Mouse (Mus musculus): ENCODE results near the gene Rdm1. TPM values are rescaled to one million over a fixed set of nuclear protein-coding genes. Genes with fewer than 3 reads are reported as not detected.
"Not testable (repeated sequence)": the region's sequence is repeated elsewhere in the genome, so short reads cannot be mapped to it uniquely, and the experiment has no call there.

Gene Rdm1
- polyA plus RNA-seq, 1 experiment from 2014 or later, result 46.4 TPM

DNA sequence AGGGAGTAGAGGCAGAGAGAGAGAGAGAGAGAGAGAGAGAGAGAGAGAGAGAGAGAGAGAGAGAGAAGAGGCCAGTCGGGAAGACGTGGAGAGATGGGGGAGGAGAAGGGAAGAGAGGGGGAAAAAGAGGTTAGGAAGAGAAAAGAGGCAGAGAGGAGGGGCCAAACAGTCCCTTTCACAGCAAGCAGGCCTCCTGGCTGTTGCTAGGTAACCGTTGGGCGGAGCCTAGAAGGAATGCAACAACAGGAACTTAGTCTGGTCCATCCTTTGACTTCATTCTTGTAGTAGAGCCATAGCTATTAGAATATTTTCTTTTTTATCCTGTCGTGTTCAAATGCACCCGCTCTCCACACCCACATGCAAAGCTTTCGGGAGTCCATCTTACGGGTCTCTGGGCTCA, 9.1 kb upstream of the Rdm1 start:
- H3K27ac ChIP-seq, result no peak overlapping the region
- peaks cover 13% of the 10 kb centered on the region for H3K4me1 ChIP-seq (replicated peaks)
- ATAC-seq (replicated peaks; ENCODE audit: insufficient number of reproducible peaks, insufficient read depth, low FRiP score, low read depth), result no peak
- peak overlapping the region; percentile 32; the same call in 1 of the 2 replicates for H3K4me2 ChIP-seq
- H3K9me3 ChIP-seq (replicated peaks), result no peaks in the 10 kb centered on the region
- no peak overlapping the region for H3K9ac ChIP-seq
- no peaks in the 10 kb centered on the region for H3K27me3 ChIP-seq
- H3K36me3 ChIP-seq, result no peaks in the 10 kb centered on the region
- no peak overlapping the region for H3K4me3 ChIP-seq
- WGBS, result 17% methylated on average over 6 of the region's 8 CpGs

DNA sequence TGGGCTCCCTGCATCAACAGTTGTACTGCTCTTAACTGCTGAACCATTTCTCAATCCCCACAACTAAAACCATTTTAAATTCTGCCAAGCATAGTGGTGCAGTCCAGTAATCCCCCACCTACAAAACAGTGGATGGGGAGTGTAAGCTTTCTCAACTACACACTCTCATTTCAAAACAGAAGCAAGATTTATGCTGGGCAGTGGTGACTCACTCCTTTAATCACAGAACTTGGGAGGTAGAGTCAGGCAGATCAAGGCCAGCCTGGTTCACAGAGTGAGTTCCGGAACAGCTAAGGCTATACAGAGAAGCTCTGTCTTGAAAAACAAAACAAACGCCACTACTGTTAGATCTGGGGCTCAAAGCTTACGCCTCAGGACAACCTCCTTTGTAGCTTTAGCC, 8.4 kb upstream of the Rdm1 start:
- Histone ChIP-seq H3K27me3 (no peaks in the 10 kb centered on the region), H3K4me2 (no peak overlapping the region), H3K9ac (no peak overlapping the region), H3K4me1 (replicated peaks) (peaks cover 13% of the 10 kb centered on the region), H3K9me3 (replicated peaks) (no peaks in the 10 kb centered on the region), H3K4me3 (no peak overlapping the region), H3K36me3 (no peaks in the 10 kb centered on the region), H3K27ac (no peak overlapping the region)
- no peak for ATAC-seq (replicated peaks; ENCODE audit: insufficient number of reproducible peaks, insufficient read depth, low FRiP score, low read depth)
- 75% methylated on average over 3 of the region's 3 CpGs for WGBS

DNA sequence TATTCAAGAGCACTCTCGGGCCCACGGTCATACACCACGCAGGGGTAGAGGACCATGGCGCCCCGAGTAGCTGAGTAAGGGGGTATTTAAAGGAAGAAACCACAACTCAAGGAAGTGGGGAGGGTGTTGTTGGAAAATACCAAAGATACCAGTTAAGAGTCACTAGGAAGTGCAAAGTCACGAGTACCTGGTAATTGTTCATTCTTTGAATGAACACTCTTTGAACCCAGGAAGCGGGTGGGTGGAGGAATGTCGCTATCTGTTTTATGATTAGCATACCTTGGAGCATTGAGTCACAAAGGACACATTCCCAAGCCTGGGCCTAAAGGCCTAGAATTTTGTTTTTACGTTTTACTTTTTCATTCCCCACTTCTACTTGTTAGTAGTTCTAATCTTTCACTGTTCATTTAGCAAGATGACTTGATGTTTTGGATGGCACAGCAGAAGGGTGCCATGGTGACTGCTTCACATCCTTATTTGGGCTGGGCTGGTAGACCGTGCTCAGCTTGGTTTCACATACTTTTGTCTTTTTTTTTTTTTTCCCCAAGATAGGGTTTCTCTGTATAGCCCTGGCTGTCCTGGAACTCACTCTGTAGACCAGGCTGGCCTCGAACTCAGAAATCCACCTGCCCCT, 6.9 kb upstream of the Rdm1 start:
- H3K9me3 ChIP-seq (replicated peaks); H3K9ac ChIP-seq; H3K4me3 ChIP-seq; H3K36me3 ChIP-seq; H3K27me3 ChIP-seq; H3K27ac ChIP-seq; H3K4me2 ChIP-seq; ATAC-seq (replicated peaks; ENCODE audit: insufficient number of reproducible peaks, insufficient read depth, low FRiP score, low read depth): not testable (repeated sequence)
- peaks cover 13% of the 10 kb centered on the region for H3K4me1 ChIP-seq (replicated peaks)
- 78% methylated on average over 11 of the region's 11 CpGs for WGBS

DNA sequence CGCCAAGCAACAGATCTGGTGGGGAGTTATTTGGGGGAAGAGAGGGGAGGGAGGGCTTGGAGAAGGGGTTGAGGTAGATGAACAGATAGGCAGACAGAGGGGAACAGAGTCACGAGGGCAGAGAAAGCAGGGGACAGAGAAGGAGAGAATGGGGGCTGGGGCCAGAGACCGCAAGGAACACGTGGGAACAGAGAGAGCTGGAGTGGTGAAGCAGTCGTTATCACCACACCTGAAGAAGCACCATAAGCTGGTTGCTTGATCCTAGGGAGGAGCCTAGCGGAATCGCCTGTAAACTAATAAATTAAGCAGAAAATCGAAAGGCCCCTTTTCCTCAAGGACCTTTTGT, 373 bp upstream of the Rdm1 start:
- ATAC-seq (replicated peaks; ENCODE audit: insufficient number of reproducible peaks, insufficient read depth, low FRiP score, low read depth), result no peak
- Histone ChIP-seq H3K27me3 (no peaks in the 10 kb centered on the region), H3K4me1 (replicated peaks) (peaks cover 9% of the 10 kb centered on the region), H3K4me3 (peak overlapping the region; percentile 69), H3K36me3 (no peaks in the 10 kb centered on the region; the same call in 1 of the 2 replicates), H3K9ac (peak overlapping the region; percentile 69), H3K27ac (peak overlapping the region; percentile 99), H3K9me3 (replicated peaks) (no peaks in the 10 kb centered on the region), H3K4me2 (peak overlapping the region; percentile 89)
- WGBS, result 3% methylated on average over 8 of the region's 8 CpGs

DNA sequence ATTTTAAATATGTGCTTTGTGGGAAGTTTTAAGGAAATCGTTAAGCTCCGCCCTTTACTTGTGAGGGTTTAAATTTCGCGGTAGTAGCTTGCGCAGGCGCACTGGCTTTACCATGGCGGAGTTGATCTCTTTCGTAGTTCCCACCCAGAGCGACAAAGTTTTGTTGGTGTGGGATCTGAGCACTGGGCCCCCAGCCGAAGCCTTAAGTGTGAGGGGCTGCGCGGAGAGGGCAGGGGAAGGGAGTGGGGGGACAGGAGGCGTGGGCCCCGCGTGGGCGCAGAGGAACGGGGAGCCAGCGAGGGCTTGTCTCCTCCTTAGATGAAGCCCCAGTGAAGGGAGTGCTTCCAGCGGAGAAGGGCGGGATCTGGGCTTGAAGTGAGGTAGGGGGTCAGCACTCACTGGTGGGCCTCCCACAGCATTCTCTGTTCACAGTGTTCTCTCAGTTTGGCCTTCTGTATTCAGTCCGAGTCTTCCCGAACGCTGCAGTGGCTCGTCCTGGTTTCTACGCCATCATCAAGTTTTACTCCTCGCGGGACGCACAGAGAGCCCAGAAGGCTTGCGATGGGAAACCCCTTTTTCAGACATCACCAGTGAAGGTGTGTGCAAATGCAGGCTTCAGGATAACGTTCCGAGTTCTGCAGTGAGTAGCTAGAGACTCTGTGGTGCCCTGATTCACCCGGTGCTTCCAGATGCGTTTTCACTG, 1.0 kb downstream of the Rdm1 start:
- Histone ChIP-seq H3K9me3 (replicated peaks) (no peaks in the 10 kb centered on the region), H3K4me1 (replicated peaks) (peaks cover 9% of the 10 kb centered on the region), H3K4me2 (peak overlapping the region; percentile 89), H3K4me3 (peak overlapping the region; percentile 69), H3K9ac (peak overlapping the region; percentile 81), H3K27me3 (no peaks in the 10 kb centered on the region), H3K36me3 (no peaks in the 10 kb centered on the region; the same call in 1 of the 2 replicates), H3K27ac (peak overlapping the region; percentile 99)
- 0% methylated on average over 33 of the region's 33 CpGs for WGBS
- peak; percentile 9 for ATAC-seq (replicated peaks; ENCODE audit: insufficient number of reproducible peaks, insufficient read depth, low FRiP score, low read depth)

DNA sequence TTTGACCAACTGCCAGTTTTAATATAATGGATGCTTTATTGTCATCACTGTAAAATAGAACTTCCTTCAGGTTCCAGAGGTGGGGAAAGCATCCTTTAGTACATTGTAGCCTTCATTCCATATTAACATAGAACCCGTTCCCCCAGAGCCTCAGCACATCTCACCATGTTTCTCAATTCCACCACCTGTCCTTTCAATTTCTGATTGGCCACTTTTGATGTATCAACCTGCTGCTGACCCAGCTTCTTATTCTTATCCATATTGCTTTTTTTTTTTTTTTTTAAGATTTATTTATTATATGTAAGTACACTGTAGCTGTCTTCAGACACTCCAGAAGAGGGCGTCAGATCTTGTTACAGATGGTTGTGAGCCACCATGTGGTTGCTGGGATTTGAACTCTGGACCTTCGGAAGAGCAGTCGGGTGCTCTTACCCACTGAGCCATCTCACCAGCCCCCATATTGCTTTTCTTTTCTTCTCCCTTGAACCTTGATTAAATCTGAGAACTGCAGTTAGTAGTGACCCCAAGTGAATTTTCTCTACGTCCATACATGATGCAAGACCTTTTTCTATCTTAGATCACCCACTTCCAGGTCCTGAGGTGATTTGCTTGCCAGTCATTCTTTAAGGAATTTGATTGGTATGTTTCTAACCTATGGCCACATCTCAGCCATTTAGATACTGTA, 1.9 kb downstream of the Rdm1 start:
- ATAC-seq (replicated peaks; ENCODE audit: insufficient number of reproducible peaks, insufficient read depth, low FRiP score, low read depth); H3K4me1 ChIP-seq (replicated peaks); H3K27ac ChIP-seq; H3K9ac ChIP-seq; H3K36me3 ChIP-seq; H3K27me3 ChIP-seq; H3K9me3 ChIP-seq (replicated peaks): not testable (repeated sequence)
- WGBS, result 64% methylated on average over 5 of the region's 5 CpGs
- Histone ChIP-seq H3K4me2 (peak overlapping the region; percentile 89), H3K4me3 (peak overlapping the region; percentile 69)

DNA sequence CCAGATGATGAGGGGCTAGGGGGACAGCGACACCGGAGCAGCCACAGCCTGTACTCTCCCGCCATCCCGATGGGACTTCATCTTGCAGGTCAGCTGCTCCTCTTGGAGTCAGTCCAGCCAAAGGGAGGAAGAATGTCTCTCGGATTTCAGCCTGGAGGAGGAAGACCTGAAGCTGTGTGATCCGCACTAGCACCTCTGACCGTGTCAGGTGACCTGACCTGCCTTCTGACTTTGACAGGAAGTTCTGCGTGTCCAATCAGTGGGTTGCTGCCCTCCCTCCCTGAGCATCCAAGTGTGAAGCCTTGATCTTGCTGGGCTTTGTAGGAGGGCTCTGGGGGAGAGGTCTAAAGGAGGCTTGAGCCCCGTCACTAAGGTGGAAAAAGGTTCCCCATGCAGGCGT, 8.7 kb downstream of the Rdm1 start:
- 76% methylated on average over 10 of the region's 10 CpGs for WGBS
- H3K36me3 ChIP-seq, result peaks cover 18% of the 10 kb centered on the region; the same call in 1 of the 2 replicates
- H3K27me3 ChIP-seq, result no peaks in the 10 kb centered on the region
- no peak overlapping the region for H3K9ac ChIP-seq
- H3K27ac ChIP-seq, result no peak overlapping the region
- no peaks in the 10 kb centered on the region for H3K4me1 ChIP-seq (replicated peaks)
- no peak overlapping the region for H3K4me3 ChIP-seq
- no peak overlapping the region for H3K4me2 ChIP-seq
- H3K9me3 ChIP-seq (replicated peaks), result no peaks in the 10 kb centered on the region
- no peak for ATAC-seq (replicated peaks; ENCODE audit: insufficient number of reproducible peaks, insufficient read depth, low FRiP score, low read depth)

DNA sequence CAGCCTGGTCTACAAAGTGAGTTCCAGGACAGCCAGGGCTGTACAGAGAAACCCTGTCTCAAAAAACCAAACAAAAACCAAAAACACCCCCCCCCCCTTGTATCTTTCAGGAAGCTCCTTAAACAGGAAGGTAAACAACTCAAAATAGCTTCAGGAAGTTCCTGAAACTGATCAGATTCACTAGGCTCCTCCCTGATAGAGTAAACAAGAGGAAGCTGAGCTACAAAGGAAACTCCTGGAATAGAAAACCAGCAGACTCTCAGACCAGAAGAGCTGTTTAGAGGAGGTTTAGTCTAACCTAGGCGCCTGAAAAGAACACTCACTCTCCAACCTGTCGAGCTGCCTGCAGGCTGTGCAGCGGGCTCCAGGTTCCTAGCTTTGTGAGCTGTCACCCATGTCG, 12.8 kb downstream of the Rdm1 start:
- Histone ChIP-seq H3K9me3 (replicated peaks) (no peaks in the 10 kb centered on the region), H3K36me3 (peaks cover 10% of the 10 kb centered on the region; the same call in 1 of the 2 replicates), H3K9ac (no peak overlapping the region), H3K4me1 (replicated peaks) (peaks cover 12% of the 10 kb centered on the region), H3K4me2 (no peak overlapping the region), H3K27ac (no peak overlapping the region), H3K4me3 (no peak overlapping the region), H3K27me3 (no peaks in the 10 kb centered on the region)
- WGBS, result 82% methylated on average over 4 of the region's 4 CpGs
- ATAC-seq (replicated peaks; ENCODE audit: insufficient number of reproducible peaks, insufficient read depth, low FRiP score, low read depth), result no peak

DNA sequence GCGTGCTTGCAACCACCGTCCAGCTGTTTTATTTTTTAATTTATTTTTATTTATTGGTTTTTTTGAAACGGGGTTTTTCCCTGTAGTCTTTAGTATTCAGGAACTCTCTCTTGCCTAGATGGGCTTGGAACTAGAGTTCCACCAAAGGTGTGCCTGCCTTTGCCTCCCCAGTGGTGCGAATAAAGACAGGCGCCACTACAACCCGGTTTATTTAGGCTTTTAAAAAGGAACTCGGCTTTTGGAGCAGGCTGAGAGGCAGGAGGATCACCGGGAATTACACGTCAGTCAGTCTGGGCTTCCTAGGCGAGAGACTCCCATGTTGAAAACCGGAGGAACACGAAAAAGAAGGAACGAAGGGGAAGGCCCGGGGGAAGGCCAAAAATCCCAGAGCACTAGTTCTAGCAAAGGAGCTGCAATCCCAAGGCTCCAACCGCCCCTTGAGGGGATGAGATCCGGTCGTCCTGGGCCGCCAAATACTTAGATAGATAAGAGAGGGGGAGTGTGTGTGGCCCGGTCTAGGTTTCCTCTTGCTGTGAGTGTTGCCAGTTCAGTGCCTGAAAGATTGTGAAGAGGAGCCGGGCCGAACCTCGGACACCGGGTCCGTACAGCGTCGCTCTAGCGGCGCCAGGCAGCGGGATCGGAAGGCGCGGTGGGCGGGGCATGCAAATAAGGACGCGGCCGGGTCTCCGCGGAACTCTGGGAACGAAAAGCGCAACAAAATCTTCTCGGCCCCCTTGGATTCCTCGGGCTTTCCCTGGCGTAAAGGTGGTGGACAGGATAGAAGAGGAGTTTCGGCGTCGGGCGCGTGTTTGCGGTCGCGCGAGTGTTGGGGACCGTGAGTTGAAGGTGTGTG, 14.1 kb downstream of the Rdm1 start:
- Histone ChIP-seq H3K4me1 (replicated peaks) (peaks cover 12% of the 10 kb centered on the region), H3K27ac (peak overlapping the region; percentile 80), H3K9ac (peak overlapping the region; percentile 52), H3K4me3 (peak overlapping the region; percentile 51), H3K4me2 (peak overlapping the region; percentile 59)
- not testable (repeated sequence) for H3K27me3 ChIP-seq; H3K36me3 ChIP-seq; H3K9me3 ChIP-seq (replicated peaks)
- 5% methylated on average over 53 of the region's 53 CpGs for WGBS
- ATAC-seq (replicated peaks; ENCODE audit: insufficient number of reproducible peaks, insufficient read depth, low FRiP score, low read depth), result peak; percentile 69

DNA sequence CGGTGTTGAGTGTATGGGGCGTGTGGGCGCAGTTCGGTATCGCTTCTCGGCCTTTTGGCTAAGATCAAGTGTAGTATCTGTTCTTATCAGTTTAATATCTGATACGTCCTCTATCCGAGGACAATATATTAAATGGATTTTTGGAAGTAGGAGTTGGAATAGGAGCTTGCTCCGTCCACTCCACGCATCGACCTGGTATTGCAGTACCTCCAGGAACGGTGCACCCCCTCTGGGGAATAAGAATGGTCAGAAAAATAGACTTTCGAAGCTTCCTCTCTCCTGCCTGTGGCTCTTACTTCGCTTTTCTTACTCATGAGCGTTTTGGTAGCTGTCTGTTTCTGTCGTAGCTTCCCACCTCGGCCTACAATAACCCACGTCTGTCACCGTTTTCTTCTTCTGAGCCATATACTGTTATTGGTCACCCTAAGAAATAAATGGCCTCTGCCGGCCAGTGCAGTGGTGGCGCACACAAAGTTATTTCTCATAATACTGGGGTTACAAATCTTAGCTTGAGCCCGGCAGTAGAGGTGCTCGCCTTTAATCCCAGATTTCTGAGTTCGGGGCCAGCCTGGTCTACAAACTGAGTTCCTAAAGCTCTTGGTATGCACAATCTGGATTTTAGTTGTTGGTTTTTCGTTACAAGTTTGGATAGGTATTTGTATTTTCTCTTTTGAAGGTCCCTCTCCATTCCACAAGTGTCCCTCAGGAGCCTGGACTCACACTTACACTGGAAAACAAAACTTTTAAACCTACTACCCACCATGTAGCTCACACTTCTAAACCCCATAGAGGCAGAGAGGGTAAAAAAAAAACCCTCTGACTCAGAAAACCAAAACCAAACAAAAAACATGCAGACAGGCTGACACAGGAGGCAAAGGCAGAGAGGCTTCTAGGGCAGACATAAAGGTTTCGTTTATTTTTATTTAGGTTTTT, 15.0 kb downstream of the Rdm1 start:
- Histone ChIP-seq H3K27ac (peak overlapping the region; percentile 80), H3K9ac (peak overlapping the region; percentile 52), H3K4me2 (peak overlapping the region; percentile 59), H3K4me1 (replicated peaks) (peaks cover 14% of the 10 kb centered on the region), H3K4me3 (peak overlapping the region; percentile 51)
- H3K36me3 ChIP-seq; H3K27me3 ChIP-seq; H3K9me3 ChIP-seq (replicated peaks): not testable (repeated sequence)
- 4% methylated on average over 14 of the region's 26 CpGs for WGBS
- ATAC-seq (replicated peaks; ENCODE audit: insufficient number of reproducible peaks, insufficient read depth, low FRiP score, low read depth), result peak; percentile 80

Measured in heart, embryonic 15.5 days (tissue).